Mouse (Mus musculus) adrenal gland (tissue): ENCODE results near the gene Gm49450.

Experiments used
- intact Hi-C: fragments of 180-260 bp; cut with DNase I; formaldehyde crosslinking; loops from one replicate; pipeline ENCODE4 v1.15.1; 2025

Gm49450 gene

GRCm38 (mm10) chr15:98894746-98895634 is 58.4 kb downstream of the Gm49450 start:
- intact Hi-C loops = loop anchor here (5.0 kb wide), 1 partner anchor 97 kb away; no protein-coding TSS in a partner anchor

DNA sequence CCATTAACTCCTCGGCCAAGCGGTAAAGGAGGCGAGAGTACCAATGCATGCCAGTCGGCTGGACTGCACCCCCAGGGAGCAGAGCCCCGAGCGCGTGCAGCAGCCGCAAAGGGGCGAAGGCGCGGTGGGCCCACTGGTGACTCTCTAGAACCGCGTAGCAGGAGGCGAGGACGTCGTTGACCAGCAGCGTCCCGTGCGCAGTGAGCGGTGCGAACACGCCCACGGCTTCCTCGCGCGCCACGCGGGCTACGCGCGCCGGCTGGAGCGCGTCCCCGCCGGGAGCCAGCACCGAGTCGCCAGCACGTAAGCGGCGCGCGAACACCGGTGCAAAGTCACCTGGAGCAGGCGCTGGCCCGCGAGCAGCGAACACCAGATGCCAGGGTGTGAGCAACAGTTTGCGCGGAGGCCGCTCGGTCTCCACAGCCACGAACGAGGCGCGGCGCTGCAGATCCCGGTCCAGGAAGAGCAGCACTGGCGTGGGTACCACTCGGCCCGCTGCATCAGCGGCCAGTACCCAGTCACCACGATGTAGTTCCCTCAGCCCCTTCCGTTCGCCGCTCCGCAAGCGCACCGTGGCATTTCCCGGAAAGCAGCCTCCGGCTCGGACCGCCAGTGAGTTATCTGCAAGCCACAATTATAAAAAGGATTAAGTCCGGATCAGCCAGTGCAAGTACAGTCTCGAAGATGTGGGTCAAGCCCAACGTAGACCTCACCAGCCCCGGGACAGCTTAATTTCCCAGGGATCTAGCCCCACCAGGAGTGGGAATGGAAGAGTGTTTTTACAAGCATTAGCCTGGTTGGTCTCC is 59.2 kb downstream of the Gm49450 start, which contains the start of gene Rhebl1:
TSS of gene Rhebl1 (minus strand) at position 601 of the 806 bp plus-strand sequence.
- intact Hi-C loops = loop anchor here (2.0 to 5.0 kb wide), 2 partner anchors 35 to 98 kb away; no protein-coding TSS in a partner anchor

DNA sequence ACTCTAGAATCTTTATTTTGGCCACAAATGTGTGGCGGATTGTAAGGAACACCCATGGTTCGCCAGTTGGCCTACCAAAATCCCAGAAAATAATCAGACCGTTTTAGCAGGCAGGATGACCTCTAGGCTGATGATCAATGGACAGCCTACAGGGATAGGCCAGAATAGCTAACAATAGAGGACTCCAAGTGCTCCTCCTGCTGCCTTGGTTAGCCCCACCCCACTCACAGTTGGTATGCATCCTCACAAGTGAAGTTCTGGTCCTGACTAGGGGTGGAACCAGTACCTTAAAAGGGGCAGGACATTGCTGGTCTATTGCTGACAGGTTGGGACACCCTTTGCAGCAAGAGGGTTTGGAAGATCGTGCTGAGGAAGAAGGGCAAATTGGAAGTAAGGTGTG is 60.3 kb downstream of the Gm49450 start:
- intact Hi-C loops = loop anchor here (2.0 to 5.0 kb wide), 2 partner anchors 36 to 99 kb away; no protein-coding TSS in a partner anchor

DNA sequence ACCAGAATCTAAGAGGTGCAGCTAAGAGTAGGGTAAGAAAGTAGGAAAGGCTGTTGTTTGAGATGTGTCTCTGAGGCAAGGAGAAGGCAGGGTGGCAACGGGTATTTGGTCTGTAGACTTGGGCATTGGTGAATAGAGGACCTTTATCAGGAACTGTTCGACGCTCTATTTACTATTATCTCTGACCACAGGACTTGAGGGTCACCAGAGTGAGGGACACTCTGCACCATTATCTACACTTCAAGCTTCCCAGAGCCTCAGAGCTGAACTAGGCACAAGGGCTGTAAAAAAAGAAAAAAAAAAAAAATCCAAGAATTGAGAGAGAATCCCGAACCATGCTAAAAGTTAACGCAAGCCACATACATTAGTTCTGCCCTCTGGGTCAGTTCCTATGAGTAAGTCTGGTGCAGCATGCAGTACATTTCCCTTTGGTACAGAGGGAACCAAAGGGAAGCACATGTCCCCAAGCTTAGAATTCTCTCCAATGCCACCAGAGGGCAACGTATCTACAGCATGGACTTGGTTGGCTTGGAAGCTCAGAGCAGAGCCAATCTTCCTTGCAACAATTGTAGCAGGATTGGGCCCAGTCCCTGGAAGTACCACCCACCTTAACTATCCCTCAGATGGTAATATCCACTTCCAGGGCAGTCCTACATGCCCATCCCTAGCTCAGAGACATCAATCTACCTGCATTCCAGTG is 61.3 kb downstream of the Gm49450 start:
- intact Hi-C loops = loop anchor here (2.0 to 5.0 kb wide), 2 partner anchors 37 to 100 kb away; no protein-coding TSS in a partner anchor

DNA sequence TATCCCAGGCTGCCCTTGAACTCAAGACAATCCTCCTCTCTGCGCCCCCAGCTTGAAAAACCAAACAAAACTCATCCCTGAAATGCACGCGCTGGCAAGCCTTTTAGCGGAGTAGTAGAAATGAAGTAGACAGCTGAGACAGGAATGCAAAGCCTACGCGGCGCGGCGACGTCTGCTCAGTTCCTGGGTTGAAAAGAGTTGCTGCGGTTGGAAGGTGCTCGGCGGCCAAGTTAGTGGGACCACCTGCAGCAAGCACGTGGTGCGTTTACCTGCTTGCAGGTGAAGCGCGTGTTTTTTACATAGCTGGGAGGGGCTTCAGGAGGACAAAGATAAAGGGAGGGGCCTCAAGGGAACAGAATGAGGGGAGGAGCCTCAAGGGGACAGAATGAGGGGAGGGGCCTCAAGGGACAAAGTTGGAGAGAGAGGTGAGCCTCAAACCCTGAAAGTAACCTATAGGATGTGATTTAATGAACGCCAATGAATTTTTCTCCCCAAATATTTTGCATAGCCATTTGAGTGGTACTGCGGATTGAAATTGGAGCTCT is 62.1 kb downstream of the Gm49450 start:
- intact Hi-C loops = loop anchor here (5.0 kb wide), 1 partner anchor 101 kb away; no protein-coding TSS in a partner anchor

- intact Hi-C loops = no loop called here
Measured at GRCm38 (mm10) chr15:98887526-98887925, 65.8 kb downstream of the Gm49450 start.

DNA sequence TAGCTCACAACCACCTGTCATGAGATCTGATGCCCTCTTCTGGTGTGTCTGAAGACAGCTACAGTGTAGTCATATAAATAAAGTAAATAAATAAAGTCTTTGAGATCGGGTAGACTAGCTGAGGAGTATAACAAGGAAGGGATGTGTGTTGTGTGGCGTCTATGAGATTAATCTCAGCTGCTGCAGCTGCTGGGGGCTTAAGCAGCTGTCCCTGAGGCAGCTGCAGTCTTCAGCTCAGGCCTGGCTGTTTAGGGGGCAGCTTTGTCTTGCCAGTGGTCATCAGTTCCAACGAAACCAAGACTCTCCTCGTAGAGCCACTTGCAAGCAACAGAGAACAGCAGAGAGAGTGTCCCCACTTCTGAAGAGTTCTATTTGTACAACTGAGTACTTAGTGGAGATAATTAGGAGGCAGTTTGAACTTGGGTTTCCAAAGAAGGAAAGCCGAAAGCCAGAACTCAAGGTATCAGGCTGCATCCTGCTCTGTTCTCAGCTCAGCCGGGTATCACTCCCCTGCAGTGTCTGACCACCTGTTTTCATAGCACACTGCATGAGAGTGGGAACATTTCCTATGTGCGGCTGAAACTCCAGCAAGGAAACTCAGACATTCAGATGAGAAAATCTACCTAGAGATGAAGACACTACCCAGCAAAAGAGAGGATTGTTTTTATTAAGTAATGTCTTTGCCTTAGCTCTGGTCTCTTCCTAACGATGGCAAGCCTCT is 66.5 kb downstream of the Gm49450 start:
- intact Hi-C loops = no loop called here

DNA sequence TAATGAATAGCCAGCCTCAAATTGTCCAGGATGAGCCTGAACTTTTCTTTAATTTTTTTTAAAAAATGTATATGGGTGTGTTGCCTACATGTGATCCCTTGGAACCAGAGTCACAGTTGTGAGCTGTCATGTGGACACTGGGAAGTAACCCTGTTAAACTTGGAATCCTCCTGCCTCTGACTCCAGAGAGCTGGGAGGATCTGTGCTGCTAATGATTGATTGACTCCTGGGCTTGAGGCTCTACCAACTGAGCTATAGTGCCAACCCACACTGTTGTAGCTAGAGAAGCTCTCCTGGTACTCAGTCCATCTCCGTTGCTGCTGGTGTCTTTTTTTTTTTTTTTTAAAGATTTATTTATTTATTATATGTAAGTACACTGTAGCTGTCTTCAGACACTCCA is 69.2 kb downstream of the Gm49450 start:
- intact Hi-C loops = no loop called here

DNA sequence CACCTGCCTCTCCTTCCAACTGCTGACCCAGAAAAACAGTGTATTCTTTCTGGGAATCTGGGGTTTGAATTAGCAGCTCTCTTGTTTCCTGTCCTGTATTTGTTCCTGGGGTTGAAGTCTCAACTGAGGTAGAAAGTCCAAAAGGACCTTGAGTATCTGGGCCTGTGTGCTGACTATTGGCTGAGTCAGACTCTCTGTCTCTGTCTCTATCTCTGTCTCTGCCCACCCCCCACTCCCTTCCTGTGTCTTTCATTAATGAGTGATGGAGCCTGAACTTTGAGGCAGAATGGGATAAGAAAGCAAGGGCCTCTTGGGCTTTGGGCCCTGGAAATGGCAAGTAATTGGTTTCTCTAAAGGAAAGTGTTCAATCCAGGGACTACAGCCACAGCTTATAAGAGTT is 69.7 kb downstream of the Gm49450 start:
- intact Hi-C loops = no loop called here
